Mouse (Mus musculus): ENCODE measurements at regions not wholly inside any gene's neighbourhood (a gene's known extent, or its start where the extent isn't known, plus 50 kb on each side); places are given as distances from the start of the nearest gene placed in this dataset.
"Not testable (repeated sequence)": the region's sequence is repeated elsewhere in the genome, so short reads cannot be mapped to it uniquely, and the experiment has no call there.

- TF ChIP-seq CTCF (IDR thresholded peaks at IDR 0.05; ENCODE audit: low read depth) (no peak), EP300 (IDR thresholded peaks at IDR 0.05; ENCODE audit: low read depth) (no peak)
- Histone ChIP-seq H3K4me3 (ENCODE audit: low read depth, low read length) (no peak overlapping the region), H3K27me3 (ENCODE audit: insufficient read depth, low read length) (no peaks in the 10 kb centered on the region), H3K9ac (replicated peaks) (no peak overlapping the region), H3K9me3 (ENCODE audit: low read length) (no peaks in the 10 kb centered on the region), H3K36me3 (replicated peaks; ENCODE audit: insufficient read depth, low read length) (no peaks in the 10 kb centered on the region), H3K27ac (ENCODE audit: low read depth) (no peak overlapping the region), H3K4me1 (ENCODE audit: insufficient read depth) (no peaks in the 10 kb centered on the region), H3K4me2 (ENCODE audit: low read depth, low read length) (no peak overlapping the region)
- 66% methylated on average over 1 of the region's 1 CpGs for WGBS (ENCODE audit: insufficient replicate concordance)
- ATAC-seq (no peak), DNase-seq (no peak)
These were observed 348.7 kb upstream of the Cpeb2 start for GRCm38 (mm10) chr5:42884251-42884650.

- 38% methylated on average over 2 of the region's 2 CpGs for WGBS (ENCODE audit: insufficient replicate concordance)
- ATAC-seq (no peak), DNase-seq (no peak)
- Histone ChIP-seq H3K9ac (replicated peaks) (no peak overlapping the region), H3K27me3 (ENCODE audit: insufficient read depth, low read length) (no peaks in the 10 kb centered on the region), H3K27ac (ENCODE audit: low read depth) (no peak overlapping the region), H3K4me3 (ENCODE audit: low read depth, low read length) (no peak overlapping the region), H3K9me3 (ENCODE audit: low read length) (no peaks in the 10 kb centered on the region), H3K4me2 (ENCODE audit: low read depth, low read length) (no peak overlapping the region), H3K4me1 (ENCODE audit: insufficient read depth) (no peaks in the 10 kb centered on the region), H3K36me3 (replicated peaks; ENCODE audit: insufficient read depth, low read length) (no peaks in the 10 kb centered on the region)
- TF ChIP-seq CTCF (IDR thresholded peaks at IDR 0.05; ENCODE audit: low read depth) = no peak
- TF ChIP-seq EP300 (IDR thresholded peaks at IDR 0.05; ENCODE audit: low read depth) = no peak
These were observed 341.1 kb upstream of the Cpeb2 start for GRCm38 (mm10) chr5:42891890-42892289.

DNA sequence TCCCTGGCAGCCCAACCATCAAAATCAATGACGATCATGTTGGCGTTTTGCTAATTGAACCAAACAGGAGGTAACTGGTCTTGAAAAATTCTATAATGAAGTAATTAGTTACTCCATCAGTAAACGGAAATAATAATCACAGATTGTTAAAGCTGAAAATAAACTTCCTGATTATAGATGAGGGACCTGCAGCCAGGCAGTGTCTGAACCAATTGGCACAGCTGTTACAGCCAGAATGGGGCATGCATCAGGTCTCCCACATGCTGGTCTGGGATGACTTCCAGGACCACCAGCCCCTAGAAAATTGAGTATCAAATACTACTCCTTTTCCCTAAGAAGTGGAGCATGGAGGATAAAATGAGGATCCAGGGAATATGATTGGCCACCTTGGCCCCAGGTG is 326.8 kb upstream of the Cpeb2 start:
- ATAC-seq (no peak), DNase-seq (no peak)
- Histone ChIP-seq H3K4me2 (ENCODE audit: low read depth, low read length) (no peak overlapping the region), H3K9me3 (ENCODE audit: low read length) (no peaks in the 10 kb centered on the region), H3K27ac (ENCODE audit: low read depth) (no peak overlapping the region), H3K4me3 (ENCODE audit: low read depth, low read length) (no peak overlapping the region), H3K4me1 (ENCODE audit: insufficient read depth) (no peaks in the 10 kb centered on the region), H3K27me3 (ENCODE audit: insufficient read depth, low read length) (no peaks in the 10 kb centered on the region), H3K36me3 (replicated peaks; ENCODE audit: insufficient read depth, low read length) (no peaks in the 10 kb centered on the region), H3K9ac (replicated peaks) (no peak overlapping the region)
- WGBS (ENCODE audit: insufficient replicate concordance) = 72% methylated on average over 3 of the region's 3 CpGs
- TF ChIP-seq EP300 (IDR thresholded peaks at IDR 0.05; ENCODE audit: low read depth) = no peak
- no peak for TF ChIP-seq CTCF (IDR thresholded peaks at IDR 0.05; ENCODE audit: low read depth)

DNA sequence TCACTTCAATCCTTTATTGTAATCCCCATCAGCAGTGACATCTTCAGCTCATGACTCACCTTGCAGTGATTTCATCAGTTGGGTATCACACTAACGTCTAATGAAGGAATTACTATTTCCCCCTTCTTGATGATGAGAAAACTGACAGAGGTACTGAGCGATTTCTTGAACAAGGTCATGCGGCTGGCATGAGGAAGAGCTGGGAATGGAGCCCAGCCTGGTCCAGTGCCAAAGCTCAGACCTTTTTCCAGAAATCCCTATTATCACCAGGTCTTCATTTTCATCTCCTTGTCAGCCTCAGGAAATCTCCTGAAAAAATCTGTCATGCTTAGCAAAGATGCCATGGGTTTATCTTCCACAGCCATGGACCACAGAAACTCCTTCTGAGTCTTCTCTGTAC is 313.6 kb upstream of the Cpeb2 start:
- Histone ChIP-seq H3K36me3 (replicated peaks; ENCODE audit: insufficient read depth, low read length) (no peaks in the 10 kb centered on the region), H3K9me3 (ENCODE audit: low read length) (no peaks in the 10 kb centered on the region), H3K4me1 (ENCODE audit: insufficient read depth) (no peaks in the 10 kb centered on the region), H3K4me2 (ENCODE audit: low read depth, low read length) (no peak overlapping the region), H3K4me3 (ENCODE audit: low read depth, low read length) (no peak overlapping the region), H3K27me3 (ENCODE audit: insufficient read depth, low read length) (no peaks in the 10 kb centered on the region), H3K27ac (ENCODE audit: low read depth) (no peak overlapping the region), H3K9ac (replicated peaks) (no peak overlapping the region)
- ATAC-seq (no peak), DNase-seq (no peak)
- TF ChIP-seq CTCF (IDR thresholded peaks at IDR 0.05; ENCODE audit: low read depth) = no peak
- TF ChIP-seq EP300 (IDR thresholded peaks at IDR 0.05; ENCODE audit: low read depth) = no peak
- 75% methylated on average over 3 of the region's 3 CpGs for WGBS (ENCODE audit: insufficient replicate concordance)

DNA sequence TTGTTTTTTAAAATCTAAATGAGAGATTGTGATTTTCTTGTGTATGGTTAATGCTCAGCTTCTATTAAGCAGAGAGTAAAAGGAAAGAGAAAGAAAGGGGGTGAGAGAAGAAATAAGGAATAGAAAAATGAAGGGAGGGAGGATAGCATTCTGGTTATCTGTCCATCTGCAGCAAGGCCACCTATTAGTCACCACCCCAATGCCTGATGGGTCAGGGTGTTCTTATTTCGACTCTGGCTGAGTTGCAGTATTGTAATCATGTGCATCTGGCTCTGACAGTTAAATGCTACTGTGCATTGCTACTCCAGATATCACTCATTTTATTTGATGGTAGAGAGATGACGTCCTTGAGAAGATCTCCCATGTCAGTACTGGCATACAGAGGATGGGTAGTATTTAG is 300.9 kb upstream of the Cpeb2 start:
- 69% methylated on average over 2 of the region's 2 CpGs for WGBS (ENCODE audit: insufficient replicate concordance)
- Histone ChIP-seq H3K27me3 (ENCODE audit: insufficient read depth, low read length) (no peaks in the 10 kb centered on the region), H3K4me3 (ENCODE audit: low read depth, low read length) (no peak overlapping the region), H3K9me3 (ENCODE audit: low read length) (no peaks in the 10 kb centered on the region), H3K9ac (replicated peaks) (no peak overlapping the region), H3K27ac (ENCODE audit: low read depth) (no peak overlapping the region), H3K4me1 (ENCODE audit: insufficient read depth) (no peaks in the 10 kb centered on the region), H3K4me2 (ENCODE audit: low read depth, low read length) (no peak overlapping the region), H3K36me3 (replicated peaks; ENCODE audit: insufficient read depth, low read length) (no peaks in the 10 kb centered on the region)
- ATAC-seq = no peak
- TF ChIP-seq CTCF (IDR thresholded peaks at IDR 0.05; ENCODE audit: low read depth) (no peak), EP300 (IDR thresholded peaks at IDR 0.05; ENCODE audit: low read depth) (no peak)
- DNase-seq = no peak

DNA sequence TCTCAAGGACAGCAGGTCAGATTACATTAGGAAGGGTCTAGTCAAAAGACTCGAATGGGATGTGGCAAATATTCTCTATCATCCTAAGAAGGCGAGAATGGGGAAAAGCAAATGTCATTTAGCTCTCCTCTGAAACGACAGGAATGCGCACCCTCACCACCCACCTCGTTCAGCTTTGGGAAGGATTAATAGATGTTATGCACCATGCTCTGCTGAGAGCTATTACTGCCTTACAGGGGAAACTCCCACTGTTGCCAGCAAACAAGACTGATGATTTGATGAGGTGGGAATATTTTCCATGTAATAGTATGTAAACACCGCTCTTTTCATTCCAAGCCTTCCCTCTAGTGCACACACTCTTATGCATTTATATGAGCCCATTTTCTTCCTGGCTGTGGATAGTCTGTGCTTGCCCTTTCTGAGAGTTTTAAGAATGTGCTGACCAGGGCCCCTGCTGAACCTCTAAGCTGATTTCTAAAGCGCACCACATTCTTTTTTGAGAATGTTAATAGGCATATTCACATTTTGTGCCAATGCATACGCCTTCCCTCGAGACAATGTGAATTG is 273.6 kb upstream of the Cpeb2 start:
- DNase-seq (no peak), ATAC-seq (no peak)
- TF ChIP-seq EP300 (IDR thresholded peaks at IDR 0.05; ENCODE audit: low read depth) = no peak
- TF ChIP-seq CTCF (IDR thresholded peaks at IDR 0.05; ENCODE audit: low read depth) = no peak
- Histone ChIP-seq H3K27ac (ENCODE audit: low read depth) (no peak overlapping the region), H3K27me3 (ENCODE audit: insufficient read depth, low read length) (no peaks in the 10 kb centered on the region), H3K4me2 (ENCODE audit: low read depth, low read length) (no peak overlapping the region), H3K9ac (replicated peaks) (no peak overlapping the region), H3K36me3 (replicated peaks; ENCODE audit: insufficient read depth, low read length) (no peaks in the 10 kb centered on the region), H3K4me3 (ENCODE audit: low read depth, low read length) (no peak overlapping the region), H3K4me1 (ENCODE audit: insufficient read depth) (no peaks in the 10 kb centered on the region), H3K9me3 (ENCODE audit: low read length) (no peaks in the 10 kb centered on the region)
- WGBS (ENCODE audit: insufficient replicate concordance) = 78% methylated on average over 9 of the region's 9 CpGs

DNA sequence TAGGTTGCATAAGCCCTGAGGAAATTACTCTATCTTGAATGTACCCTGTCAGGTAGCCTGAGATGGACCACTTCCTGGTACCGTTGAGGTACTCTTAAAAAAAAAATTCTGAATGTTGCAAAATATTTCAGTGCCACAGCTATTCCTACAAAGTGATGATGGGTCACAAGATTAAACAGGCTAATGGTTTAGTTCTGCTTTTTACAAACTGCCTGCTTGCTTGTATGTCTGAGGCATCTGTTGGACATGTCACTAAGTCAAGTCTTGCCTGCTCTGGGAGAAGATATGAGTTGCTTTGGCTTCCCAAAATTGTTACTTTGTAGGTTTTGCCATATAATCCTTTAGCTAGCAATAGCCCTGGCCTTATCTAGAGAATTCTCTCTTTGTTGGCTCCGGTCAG is 266.0 kb upstream of the Cpeb2 start:
- H3K27me3 ChIP-seq (ENCODE audit: insufficient read depth, low read length); DNase-seq; H3K27ac ChIP-seq (ENCODE audit: low read depth); H3K4me2 ChIP-seq (ENCODE audit: low read depth, low read length); ATAC-seq; H3K4me3 ChIP-seq (ENCODE audit: low read depth, low read length); H3K36me3 ChIP-seq (replicated peaks; ENCODE audit: insufficient read depth, low read length); H3K4me1 ChIP-seq (ENCODE audit: insufficient read depth); H3K9ac ChIP-seq (replicated peaks); H3K9me3 ChIP-seq (ENCODE audit: low read length): not testable (repeated sequence)
- 66% methylated on average over 2 of the region's 2 CpGs for WGBS (ENCODE audit: insufficient replicate concordance)
